Mouse (Mus musculus) NIH3T3 (cell line): ENCODE results near the gene Prickle2.

Source experiments
- DNase-seq: peaks from one replicate; pipeline ENCODE4 v3.0.0-alpha.2; 2012; ENCODE audit warnings: low read depth

Prickle2 gene

DNA sequence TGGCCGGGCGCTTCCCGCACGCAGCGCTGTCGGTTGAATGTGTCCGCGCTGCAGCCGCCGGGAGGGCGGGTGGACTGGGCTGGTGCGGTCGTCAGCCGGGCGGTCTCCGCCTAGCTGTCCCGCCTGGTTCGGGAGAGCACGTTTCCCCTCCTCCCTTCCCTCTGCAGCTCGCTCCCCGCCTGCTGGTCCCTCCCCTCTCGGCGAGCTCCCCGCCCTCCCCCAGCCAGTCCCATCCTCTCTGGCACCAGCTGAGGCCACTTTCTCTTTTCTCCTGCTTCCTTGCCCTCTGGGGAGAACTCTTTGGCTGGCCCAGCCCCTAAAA is at the start of gene Prickle2:
Prickle2 (minus strand) TSS at position 11 of the 322 bp plus-strand sequence.
- peak; percentile 78 for DNase-seq

DNA sequence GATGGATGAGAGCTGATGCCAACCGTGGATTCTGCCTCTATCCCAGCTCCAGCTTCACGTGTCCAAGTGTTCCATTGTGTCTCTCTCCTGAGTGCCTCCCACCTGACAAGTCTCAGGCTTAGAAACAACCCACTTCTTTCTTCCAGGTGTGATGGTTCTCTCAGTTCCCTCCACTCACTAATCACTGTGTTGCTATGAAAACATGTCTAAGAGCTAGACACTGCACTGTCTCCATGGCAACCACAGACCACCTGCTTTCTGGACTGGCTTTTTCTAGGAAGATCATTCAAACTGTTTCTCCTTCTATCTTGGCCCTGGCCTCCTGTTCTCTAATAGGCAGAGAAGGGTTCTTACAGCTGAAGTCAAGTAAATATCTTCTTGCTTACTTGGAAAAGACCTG is 46.8 kb upstream of the Prickle2 start:
- no peak for DNase-seq

DNA sequence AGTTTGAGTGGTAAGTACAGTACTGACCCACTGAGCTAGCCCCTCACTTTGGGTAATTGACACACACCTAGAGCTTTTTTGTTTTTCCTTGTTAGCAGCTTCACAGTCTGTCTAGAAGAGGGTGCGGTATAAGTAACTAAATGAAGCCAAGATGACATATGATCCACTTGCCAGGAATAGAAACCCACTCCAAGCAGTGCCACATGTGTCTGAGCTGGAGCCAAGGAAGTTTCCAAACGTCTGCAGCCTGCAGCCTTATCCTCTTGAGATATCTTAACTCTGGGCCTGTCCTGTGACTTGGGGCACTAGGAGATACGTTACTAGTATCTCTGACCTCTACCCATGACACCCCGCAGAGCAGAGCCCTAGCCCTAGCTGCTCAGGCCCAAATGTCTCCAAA is 43.5 kb upstream of the Prickle2 start:
- DNase-seq: no peak

DNA sequence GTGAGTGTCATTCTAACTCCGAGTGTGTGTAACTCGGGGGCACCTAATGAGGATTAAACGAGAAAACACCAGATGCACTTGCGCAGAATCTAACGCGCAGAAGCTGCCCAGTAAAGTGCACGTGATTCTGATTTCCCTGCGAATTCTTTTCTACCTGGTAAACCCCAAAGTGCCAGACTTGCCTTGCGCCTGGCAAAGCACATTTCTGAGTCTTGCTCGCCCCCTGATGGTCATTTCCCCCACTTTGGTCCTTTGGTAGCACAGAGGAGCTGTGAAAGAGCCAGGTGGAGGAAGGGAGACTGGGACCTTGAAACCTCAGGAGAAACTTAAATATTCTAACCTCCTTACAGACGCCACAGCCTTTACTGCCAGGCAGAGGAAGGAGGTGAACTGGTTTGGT is 37.6 kb upstream of the Prickle2 start:
- peak; percentile 80 for DNase-seq

DNA sequence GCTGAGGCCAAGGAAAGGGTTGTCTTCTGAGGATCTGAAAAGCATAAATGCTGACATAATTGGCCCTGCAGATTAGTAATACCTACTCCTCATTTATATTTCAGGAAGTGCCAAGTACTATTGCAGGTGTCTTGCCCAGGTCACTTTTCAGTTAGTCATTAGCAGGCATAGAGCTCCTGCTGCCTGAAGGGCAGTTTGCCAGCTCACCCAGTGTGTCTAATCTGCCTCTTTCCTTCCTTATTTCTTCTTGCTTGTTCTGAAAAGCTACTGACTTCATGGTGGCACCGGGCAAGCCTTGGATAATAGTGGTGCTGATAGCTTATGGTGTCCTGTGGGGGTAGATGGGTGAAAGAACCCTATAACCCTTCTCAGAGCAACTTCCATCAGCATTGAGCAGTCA is 31.2 kb upstream of the Prickle2 start:
- no peak for DNase-seq

DNA sequence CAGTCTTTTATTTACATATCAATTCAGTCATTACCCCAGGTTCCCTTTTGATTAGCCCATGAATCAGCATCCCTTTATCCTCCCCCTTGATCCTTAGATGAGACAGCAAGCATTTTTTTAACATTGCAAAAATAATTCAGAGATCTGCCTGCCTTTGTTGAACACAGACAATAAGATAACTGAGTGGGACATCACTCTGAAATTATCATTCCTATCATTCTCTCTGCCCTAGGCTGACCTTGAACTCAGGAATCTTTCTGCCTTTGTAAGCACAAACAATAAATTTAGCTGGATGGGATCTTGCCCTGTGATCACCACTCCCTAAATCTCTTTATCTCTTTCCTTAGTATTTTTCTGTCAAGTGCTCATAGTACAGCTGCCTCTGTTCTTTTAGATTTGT is 27.7 kb upstream of the Prickle2 start:
- DNase-seq: no peak

DNA sequence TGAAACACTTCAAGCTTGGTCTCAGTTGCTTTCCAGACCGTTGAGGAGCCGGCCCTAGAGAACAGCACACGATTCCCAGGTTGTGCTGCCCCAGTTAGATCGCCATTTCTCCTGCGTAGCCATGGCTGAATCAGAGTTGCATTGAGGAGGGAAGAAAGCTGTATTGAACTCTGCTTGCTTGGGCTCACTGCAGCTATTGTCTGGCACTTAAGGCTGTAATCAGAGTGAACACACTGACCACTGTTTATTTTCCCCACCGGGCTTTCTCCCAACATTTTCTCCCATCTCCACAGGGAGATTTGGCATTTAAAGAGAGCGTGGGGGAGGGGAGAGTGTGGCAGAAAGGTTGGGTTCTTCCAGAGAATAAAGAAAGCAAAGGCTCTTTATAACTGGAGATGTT is 22.6 kb upstream of the Prickle2 start:
- peak; percentile 37 for DNase-seq

DNA sequence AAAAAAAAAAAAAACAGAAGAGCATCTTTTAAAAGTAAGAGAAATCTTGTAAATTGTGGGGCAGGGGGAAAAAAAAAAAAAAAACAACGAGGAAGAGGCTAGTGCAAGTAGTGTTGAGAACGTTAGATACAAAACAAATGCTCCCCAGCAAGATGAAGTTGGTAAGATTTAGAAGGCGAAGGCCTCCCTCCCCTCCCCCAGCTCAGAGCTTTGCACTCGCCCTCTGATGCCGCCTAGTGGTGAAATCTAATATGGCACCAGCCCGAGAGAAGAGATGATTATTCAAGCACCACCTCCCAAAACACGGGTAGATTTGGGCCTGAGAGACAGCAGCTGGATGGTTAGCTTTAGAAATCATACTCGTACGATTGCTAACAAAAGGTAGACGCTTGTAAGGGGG is 22.1 kb upstream of the Prickle2 start:
- DNase-seq: peak; percentile 91

DNA sequence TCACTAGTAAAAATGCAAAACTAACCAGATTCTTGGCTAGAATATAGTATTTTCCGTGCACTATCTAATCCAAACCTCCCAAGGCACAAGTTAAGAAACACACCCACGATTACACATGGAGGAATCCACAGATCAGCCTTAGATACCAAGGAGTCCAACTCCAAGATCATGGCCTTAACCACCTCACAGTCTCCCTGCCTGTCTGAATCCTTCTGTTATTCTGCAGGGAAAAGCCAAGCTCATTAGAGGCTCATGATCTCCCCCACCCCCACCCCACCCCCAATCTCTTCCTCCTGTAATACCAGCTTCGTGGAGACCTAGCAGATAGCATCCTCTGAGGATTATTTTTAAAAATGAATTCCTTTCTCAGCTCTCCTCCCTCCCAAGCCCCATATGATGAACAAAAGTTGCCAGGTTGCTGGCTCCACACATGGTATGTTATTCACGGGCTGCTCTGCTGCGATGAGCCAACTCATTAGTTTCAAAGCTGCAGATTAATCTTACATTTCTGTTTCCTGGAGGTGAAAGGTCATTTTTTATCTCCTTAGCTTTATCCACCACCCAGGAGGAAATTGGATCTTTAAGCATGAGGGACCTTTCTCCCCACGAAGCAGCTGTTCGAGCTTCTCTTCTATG is 21.5 kb upstream of the Prickle2 start:
- peak; percentile 15 for DNase-seq

DNA sequence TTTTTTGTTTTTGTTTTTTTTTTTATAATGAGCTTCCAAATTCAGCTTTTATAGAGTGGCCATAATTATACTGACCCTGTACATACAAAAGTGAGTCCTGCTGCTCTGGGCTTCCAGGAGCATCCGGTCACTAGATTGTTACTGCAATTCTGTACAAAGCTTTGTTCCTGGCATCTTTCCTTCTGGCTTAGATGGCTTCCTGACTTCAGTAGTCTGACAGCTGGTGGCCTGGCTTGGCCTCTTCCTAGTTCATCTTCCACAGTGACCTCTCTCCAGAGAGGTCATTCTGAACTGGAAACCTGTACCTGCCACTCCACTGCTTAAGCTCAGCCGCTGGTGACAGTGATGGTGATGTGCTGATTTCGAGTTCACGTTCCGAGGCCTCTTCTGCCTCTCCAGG is 20.2 kb upstream of the Prickle2 start:
- no peak for DNase-seq

DNA sequence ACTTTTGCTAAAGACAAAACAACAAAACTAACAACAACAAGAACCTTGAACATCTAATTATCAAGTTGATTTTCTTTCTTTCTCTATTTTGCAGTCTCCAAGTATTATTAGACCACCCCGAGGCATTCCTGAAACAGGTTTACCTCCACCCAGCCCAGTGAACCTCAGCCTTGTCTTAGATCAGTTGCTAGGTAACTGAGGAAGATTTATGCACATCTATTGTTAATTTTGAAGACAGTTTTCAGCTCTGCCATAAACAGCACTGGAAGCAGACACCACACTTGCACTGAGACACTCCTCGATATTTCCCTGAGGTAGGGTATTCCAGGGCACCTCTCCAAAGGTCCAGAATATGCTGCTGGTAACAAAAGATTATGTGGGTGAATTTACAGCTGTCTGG is 18.4 kb upstream of the Prickle2 start:
- no peak for DNase-seq

DNA sequence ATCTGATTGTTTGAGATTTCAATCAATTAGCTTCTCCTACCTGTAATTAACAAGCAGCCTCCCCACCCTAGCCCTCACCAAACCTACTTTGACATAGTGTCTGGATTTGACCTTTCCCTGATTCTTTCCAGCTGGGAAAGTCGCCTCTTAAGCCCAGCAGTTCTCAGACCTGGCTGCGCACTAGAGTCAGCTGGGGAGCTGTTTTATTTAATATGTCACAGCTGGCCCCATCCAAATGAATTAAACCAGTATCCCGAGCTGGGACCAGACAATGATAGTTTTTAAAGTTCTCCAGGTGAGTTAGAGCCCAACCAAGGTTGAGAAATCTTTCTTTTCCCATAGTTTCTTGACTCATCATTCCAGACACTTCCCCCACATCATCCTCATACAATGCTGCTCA is 9.9 kb upstream of the Prickle2 start:
- no peak for DNase-seq

GRCm38 (mm10) chr6:92714748-92715147 is 8.8 kb upstream of the Prickle2 start:
- DNase-seq: no peak

GRCm38 (mm10) chr6:92708137-92708536 is 2.2 kb upstream of the Prickle2 start:
- DNase-seq: no peak

GRCm38 (mm10) chr6:92705353-92706144 is 406 bp downstream of the Prickle2 start:
- peak; percentile 13 for DNase-seq

DNA sequence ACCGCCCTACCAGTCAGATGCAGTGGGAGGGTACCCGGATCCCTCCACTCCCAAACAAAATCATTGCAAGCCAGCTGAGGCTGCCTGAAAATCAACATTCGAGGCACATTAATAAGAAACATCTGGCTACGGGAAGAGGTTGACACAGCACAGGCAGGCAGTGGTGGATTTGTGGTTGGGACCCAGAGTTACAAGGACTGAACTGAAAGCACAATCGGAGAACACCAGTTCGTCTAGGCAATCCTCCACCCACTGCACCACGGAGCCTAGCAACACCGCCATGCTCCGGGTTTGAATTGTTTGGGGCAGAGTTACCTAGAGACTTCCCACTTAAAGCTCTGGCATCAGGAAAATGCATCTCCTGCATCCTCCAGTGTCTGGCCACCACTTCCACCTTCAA is 1.1 kb downstream of the Prickle2 start:
- peak; percentile 53 for DNase-seq

DNA sequence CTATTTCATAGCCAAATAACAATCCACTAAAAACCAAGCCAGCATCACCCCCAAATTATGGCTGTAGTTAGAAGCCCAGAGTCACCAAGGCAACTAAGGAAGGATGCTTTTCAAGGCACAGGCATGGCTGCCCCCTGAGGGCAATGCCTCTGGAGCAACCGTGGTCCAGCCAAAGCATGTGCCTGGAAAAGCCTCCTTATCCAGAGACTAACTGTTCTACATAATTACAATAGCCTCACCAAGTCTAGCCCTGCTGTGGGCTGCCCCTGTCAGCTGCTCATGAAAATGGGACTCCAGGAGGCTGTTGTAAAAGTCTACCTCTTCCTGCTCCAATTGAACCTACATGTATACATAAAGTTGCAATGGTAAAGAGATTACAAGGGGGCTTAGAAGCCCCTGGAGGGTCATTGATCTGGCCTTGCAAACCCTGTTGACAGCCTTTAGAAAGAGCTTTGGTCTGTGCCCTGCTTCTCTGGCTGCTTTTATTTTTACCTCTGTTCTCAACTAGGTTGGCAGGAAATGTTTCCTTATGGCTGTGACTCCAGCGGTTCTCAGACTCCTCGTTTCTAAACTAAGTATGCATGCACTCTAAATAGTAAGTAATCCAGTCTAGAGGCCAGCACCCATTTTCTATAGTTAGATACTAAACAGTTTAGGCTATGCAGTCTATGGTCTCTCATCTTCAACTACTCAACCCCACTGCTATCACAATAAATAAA is 6.3 kb downstream of the Prickle2 start:
- no peak for DNase-seq

- no peak for DNase-seq
Measured at GRCm38 (mm10) chr6:92697807-92698206, 8.1 kb downstream of the Prickle2 start.

- no peak for DNase-seq
Measured at GRCm38 (mm10) chr6:92687317-92687716, 18.6 kb downstream of the Prickle2 start.

DNA sequence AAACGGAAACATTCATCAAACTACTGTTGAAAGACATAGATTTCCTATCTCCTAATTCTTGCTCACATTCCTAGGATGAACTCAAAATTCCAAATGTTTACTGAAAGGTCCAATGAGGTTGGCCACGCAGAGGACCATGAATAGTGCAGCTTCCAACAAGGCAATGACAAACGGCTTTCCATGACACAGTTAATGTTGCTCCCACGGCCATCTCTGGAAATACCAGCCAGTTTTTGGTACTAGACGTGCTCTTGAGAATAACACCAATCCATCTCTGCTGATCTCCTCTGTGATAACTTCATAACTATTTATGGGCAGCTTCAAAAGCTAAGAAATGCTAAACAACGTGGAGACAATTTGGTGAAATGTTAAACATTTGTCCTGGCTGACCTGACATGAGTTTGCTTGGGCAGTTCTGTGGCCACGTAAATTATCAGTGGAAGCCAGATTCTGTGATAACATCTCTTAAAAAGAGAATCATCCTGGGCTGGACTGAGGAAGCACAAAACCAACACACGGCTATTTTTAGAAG is 31.5 kb downstream of the Prickle2 start:
- no peak for DNase-seq

GRCm38 (mm10) chr6:92670518-92671147 is 35.3 kb downstream of the Prickle2 start:
- DNase-seq: no peak

- DNase-seq: no peak
Measured at GRCm38 (mm10) chr6:92669623-92670022, 36.3 kb downstream of the Prickle2 start.

- no peak for DNase-seq
Measured at GRCm38 (mm10) chr6:92667544-92667943, 38.4 kb downstream of the Prickle2 start.
